Mouse (Mus musculus): ENCODE measurements around the gene 0610030E20Rik.

DNA sequence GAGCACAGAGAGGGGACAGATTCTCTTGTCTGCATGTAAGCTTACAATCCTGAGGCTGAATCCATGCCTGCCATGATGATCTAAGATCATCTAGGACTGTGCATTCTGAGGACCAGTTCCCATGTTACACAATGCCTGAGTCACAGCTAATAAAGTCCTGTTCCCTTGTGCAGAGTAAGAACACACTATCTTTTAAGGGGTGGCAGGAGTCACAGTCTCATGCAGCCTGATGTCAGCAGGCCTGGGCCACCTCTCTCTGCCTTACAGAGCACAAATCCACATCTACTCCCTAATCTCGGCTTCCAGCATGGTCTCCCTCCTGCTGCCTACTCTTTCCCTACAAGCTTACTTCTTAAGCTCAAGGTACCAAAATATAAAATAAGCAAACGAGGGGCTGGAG is 31.7 kb upstream of the 0610030E20Rik start:
- TF ChIP-seq CTCF (IDR thresholded peaks at IDR 0.05; ENCODE audit: borderline replicate concordance, control insufficient read depth, extremely low read depth, insufficient read depth, low read length, poor library complexity) (no peak), POLR2A (IDR thresholded peaks at IDR 0.05; ENCODE audit: control insufficient read depth, extremely low read depth, insufficient read depth, low read length, poor library complexity) (no peak)
